Mouse (Mus musculus): ENCODE measurements around the gene Csdc2. TPM values are rescaled to one million over a fixed set of nuclear protein-coding genes. Genes with fewer than 3 reads are reported as not detected.

Gene Csdc2
- polyA plus RNA-seq, 1 experiment from 2014 or later: 17.5 TPM

DNA sequence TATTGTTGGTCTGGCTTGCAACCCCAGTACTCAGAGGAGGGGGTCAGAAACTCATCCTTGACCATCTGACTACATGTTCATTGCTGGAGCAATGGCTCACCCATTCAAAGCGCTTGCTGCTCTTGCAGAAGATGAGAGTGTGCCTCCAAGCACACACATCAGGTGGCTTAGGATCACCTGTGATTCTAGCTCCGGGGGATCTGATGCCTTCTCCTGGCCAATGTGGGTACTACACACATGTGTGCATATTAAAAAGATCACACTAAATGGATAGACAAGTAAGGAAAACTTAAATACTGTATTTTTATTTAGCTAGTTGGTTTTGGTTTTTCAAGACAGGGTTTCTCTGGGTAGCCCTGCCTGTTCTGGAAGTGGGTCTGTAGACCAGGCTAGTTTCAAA, 4.5 kb downstream of the Csdc2 start:
- Histone ChIP-seq H3K36me3 (no peaks in the 10 kb centered on the region), H3K4me1 (peaks cover 26% of the 10 kb centered on the region), H3K9me3 (replicated peaks) (no peaks in the 10 kb centered on the region), H3K9ac (no peak overlapping the region), H3K4me2 (replicated peaks) (no peak overlapping the region), H3K4me3 (replicated peaks) (no peak overlapping the region), H3K27me3 (no peaks in the 10 kb centered on the region), H3K27ac (replicated peaks) (no peak overlapping the region)
- 94% methylated on average over 2 of the region's 2 CpGs for WGBS
- no peak for ATAC-seq (ENCODE audit: insufficient number of reproducible peaks, low FRiP score, low TSS enrichment, low read depth)

DNA sequence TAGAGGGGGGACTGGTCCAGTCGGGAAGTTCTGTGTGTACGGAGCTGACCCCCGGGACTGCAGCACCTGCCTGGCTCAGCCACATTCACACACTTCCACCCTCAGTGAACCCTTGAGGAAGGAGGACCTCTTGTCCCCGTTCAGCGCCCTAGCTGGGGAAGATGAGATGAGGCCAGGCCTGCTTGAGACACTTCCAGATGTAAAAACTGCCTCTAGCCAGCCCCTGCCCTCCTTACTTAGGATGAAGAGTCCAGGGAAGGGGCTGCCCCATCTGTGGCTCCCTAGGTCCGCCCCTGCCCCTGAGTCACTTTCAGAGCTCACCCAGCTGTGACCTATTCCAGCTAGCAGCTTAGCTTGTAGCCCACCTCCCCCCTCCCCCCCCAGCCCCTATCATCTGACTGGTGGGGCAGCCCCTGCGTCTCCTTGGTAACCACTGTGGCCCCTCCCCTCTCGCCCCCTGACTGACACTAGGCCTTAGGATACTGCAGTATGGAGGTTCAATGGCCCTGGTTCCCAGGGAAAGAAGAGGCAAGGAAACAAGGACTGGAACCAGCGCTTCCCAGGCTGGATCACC, 6.7 kb downstream of the Csdc2 start:
- Histone ChIP-seq H3K36me3 (no peaks in the 10 kb centered on the region), H3K9ac (no peak overlapping the region), H3K4me1 (peaks cover 4% of the 10 kb centered on the region), H3K27me3 (no peaks in the 10 kb centered on the region), H3K4me3 (replicated peaks) (no peak overlapping the region), H3K27ac (replicated peaks) (no peak overlapping the region), H3K9me3 (replicated peaks) (no peaks in the 10 kb centered on the region), H3K4me2 (replicated peaks) (no peak overlapping the region)
- 10% methylated on average over 9 of the region's 9 CpGs for WGBS
- peak; percentile 15; the same call in 1 of the 2 replicates for ATAC-seq (ENCODE audit: insufficient number of reproducible peaks, low FRiP score, low TSS enrichment, low read depth)

DNA sequence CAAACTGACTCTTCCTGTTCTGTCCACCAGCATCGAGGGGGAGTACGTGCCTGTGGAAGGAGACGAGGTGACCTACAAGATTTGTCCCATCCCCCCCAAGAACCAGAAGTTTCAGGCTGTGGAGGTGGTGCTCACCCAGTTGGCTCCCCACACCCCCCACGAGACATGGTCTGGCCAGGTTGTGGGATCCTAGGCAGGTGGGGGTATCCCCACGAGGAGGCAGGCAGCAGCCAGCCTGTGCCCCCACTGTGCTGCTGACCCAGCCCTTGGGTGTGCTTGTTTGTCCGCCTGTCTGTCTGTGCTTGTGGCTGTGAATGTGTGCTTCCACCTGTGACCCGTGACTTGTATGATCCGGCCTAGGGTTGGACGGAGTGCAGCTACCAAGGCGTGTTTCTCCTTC, 12.5 kb downstream of the Csdc2 start:
- Histone ChIP-seq H3K27me3 (no peaks in the 10 kb centered on the region), H3K9me3 (replicated peaks) (no peaks in the 10 kb centered on the region), H3K4me2 (replicated peaks) (no peak overlapping the region), H3K27ac (replicated peaks) (no peak overlapping the region), H3K4me3 (replicated peaks) (no peak overlapping the region), H3K9ac (no peak overlapping the region), H3K36me3 (peaks cover 20% of the 10 kb centered on the region), H3K4me1 (no peaks in the 10 kb centered on the region)
- 80% methylated on average over 10 of the region's 10 CpGs for WGBS
- ATAC-seq (ENCODE audit: insufficient number of reproducible peaks, low FRiP score, low TSS enrichment, low read depth): no peak

- Histone ChIP-seq H3K4me1 (no peaks in the 10 kb centered on the region), H3K27me3 (no peaks in the 10 kb centered on the region), H3K9me3 (replicated peaks) (no peaks in the 10 kb centered on the region), H3K9ac (no peak overlapping the region), H3K4me3 (replicated peaks) (no peak overlapping the region), H3K4me2 (replicated peaks) (no peak overlapping the region), H3K36me3 (peaks cover 26% of the 10 kb centered on the region), H3K27ac (replicated peaks) (no peak overlapping the region)
- no peak; the same call in 1 of the 2 replicates for ATAC-seq (ENCODE audit: insufficient number of reproducible peaks, low FRiP score, low TSS enrichment, low read depth)
- WGBS: 75% methylated on average over 11 of the region's 11 CpGs
Observed at GRCm38 (mm10) chr15:81949476-81950131, 13.0 kb downstream of the Csdc2 start.

DNA sequence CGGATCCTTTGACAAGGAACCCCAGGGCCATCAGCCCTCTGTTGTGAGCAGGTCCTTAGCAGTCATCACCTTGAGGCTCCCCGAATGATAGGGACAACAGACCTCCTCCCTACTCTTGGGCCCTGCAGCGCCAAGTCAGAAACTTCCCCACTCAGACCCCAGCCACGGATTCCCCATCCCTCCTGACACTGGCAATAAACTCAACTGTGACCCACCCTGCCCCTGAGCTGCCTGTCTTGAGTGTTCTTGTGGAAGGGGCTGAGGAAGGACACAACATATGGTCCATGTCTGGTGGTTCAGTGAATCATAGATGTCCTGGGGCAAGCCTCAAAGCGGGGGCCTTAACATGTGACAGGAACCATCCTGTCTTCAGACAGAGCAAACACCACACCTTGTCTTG, 14.2 kb downstream of the Csdc2 start:
- Histone ChIP-seq H3K9ac (no peak overlapping the region), H3K27ac (replicated peaks) (no peak overlapping the region), H3K4me3 (replicated peaks) (no peak overlapping the region), H3K36me3 (peaks cover 37% of the 10 kb centered on the region), H3K9me3 (replicated peaks) (no peaks in the 10 kb centered on the region), H3K4me2 (replicated peaks) (no peak overlapping the region), H3K4me1 (no peaks in the 10 kb centered on the region), H3K27me3 (no peaks in the 10 kb centered on the region)
- 80% methylated on average over 5 of the region's 5 CpGs for WGBS
- no peak for ATAC-seq (ENCODE audit: insufficient number of reproducible peaks, low FRiP score, low TSS enrichment, low read depth)

- Histone ChIP-seq H3K27me3 (no peaks in the 10 kb centered on the region), H3K4me3 (replicated peaks) (no peak overlapping the region), H3K9ac (no peak overlapping the region), H3K4me2 (replicated peaks) (no peak overlapping the region), H3K27ac (replicated peaks) (no peak overlapping the region), H3K36me3 (peaks cover 37% of the 10 kb centered on the region), H3K4me1 (0 out of 2 replicates have a peak, but pooled peaks cover under 1% of the 10 kb centered on the region), H3K9me3 (replicated peaks) (no peaks in the 10 kb centered on the region)
- WGBS: 82% methylated on average over 9 of the region's 9 CpGs
- ATAC-seq (ENCODE audit: insufficient number of reproducible peaks, low FRiP score, low TSS enrichment, low read depth): no peak
Observed at GRCm38 (mm10) chr15:81951159-81951558, 14.6 kb downstream of the Csdc2 start.

DNA sequence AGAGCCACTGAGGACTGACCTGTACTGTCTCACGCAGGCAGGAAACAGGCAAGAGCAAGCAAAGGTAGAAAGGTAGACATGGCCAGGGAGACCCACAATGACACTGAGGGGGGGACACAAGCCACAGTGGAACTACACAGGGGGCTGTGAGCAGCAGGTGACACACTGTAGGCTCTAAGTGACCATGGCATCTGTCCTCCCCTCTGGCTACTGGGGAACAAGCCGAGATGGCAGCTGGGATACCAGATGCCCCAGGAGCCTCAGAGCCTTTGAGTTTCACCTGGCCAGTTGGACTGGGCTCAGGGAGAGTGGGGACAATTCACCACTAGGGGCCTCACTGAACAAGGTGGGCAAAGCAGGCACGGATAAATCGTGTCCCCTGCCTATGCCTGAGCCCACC, 15.8 kb downstream of the Csdc2 start:
- no peak for ATAC-seq (ENCODE audit: insufficient number of reproducible peaks, low FRiP score, low TSS enrichment, low read depth)

DNA sequence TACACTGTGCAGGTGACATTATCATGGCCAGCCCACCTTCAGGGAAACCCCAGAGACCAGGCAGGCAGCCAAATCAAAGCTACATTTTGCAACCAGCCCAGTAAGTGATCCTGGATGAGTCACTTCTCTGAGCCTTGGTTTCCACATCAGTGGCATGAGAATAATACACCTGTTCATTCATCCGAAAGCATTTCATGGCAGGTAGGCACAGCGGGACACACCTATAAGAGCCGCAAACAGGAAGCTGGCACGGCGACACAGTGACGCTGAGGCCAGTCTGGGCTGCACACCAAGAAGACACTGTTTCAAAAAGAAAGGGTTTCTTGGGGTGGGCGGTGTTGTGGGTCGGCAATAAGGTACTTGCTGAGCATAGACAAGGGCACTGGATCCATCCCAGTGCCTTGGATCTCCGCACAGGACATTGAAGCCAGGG, 17.6 kb downstream of the Csdc2 start:
- no peak overlapping the region for H3K9ac ChIP-seq
- H3K9me3 ChIP-seq (replicated peaks): no peaks in the 10 kb centered on the region
- H3K4me2 ChIP-seq (replicated peaks): no peak overlapping the region
- H3K4me1 ChIP-seq: 0 out of 2 replicates have a peak, but pooled peaks cover 3% of the 10 kb centered on the region
- H3K4me3 ChIP-seq (replicated peaks): no peak overlapping the region
- 91% methylated on average over 9 of the region's 9 CpGs for WGBS
- H3K36me3 ChIP-seq: peaks cover 37% of the 10 kb centered on the region
- ATAC-seq (ENCODE audit: insufficient number of reproducible peaks, low FRiP score, low TSS enrichment, low read depth): no peak
- H3K27ac ChIP-seq (replicated peaks): no peak overlapping the region
- H3K27me3 ChIP-seq: no peaks in the 10 kb centered on the region

More for the DNA sequence above, 15.8 kb downstream of the Csdc2 start:
- peaks cover 37% of the 10 kb centered on the region for H3K36me3 ChIP-seq
- H3K4me2 ChIP-seq (replicated peaks): no peak overlapping the region
- H3K27me3 ChIP-seq: no peaks in the 10 kb centered on the region
- no peaks in the 10 kb centered on the region for H3K9me3 ChIP-seq (replicated peaks)
- no peak overlapping the region for H3K9ac ChIP-seq
- H3K4me3 ChIP-seq (replicated peaks): no peak overlapping the region
- 0 out of 2 replicates have a peak, but pooled peaks cover 3% of the 10 kb centered on the region for H3K4me1 ChIP-seq
- WGBS: 80% methylated on average over 4 of the region's 4 CpGs
- no peak overlapping the region for H3K27ac ChIP-seq (replicated peaks)

- no peak overlapping the region for H3K9ac ChIP-seq
- H3K4me1 ChIP-seq: peaks cover 6% of the 10 kb centered on the region
- H3K27ac ChIP-seq (replicated peaks): no peak overlapping the region
- 88% methylated on average over 6 of the region's 6 CpGs for WGBS
- H3K4me2 ChIP-seq (replicated peaks): no peak overlapping the region
- no peaks in the 10 kb centered on the region for H3K9me3 ChIP-seq (replicated peaks)
- no peak for ATAC-seq (ENCODE audit: insufficient number of reproducible peaks, low FRiP score, low TSS enrichment, low read depth)
- peaks cover 37% of the 10 kb centered on the region for H3K36me3 ChIP-seq
- H3K4me3 ChIP-seq (replicated peaks): no peak overlapping the region
- H3K27me3 ChIP-seq: no peaks in the 10 kb centered on the region
Observed at GRCm38 (mm10) chr15:81954716-81955115, 18.2 kb downstream of the Csdc2 start.

GRCm38 (mm10) chr15:81955414-81955813, 18.9 kb downstream of the Csdc2 start:
- 92% methylated on average over 15 of the region's 15 CpGs for whole genome bisulfite sequencing
- H3K36me3 ChIP-seq: peaks cover 37% of the 10 kb centered on the region

DNA sequence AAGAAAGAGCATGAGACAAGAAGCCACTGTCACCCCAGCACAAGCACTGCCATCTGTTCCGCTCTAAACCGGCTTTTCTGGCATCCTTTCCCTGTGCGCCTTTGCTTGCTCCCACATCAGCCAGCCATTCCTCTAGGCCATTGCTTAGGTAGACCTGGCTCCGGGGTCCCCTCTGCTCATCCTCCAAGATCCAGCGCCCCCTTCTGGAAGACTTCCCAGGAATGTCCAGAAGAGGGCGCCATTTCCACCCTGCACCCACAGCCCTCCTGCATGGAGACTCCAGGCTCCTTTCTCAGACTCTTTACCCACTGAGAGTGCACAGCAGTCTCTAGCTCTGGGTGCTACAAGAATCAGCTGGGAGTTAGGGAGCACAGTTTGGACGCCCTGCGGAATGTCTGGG, 19.9 kb downstream of the Csdc2 start:
- ATAC-seq (ENCODE audit: insufficient number of reproducible peaks, low FRiP score, low TSS enrichment, low read depth): no peak
- no peak overlapping the region for H3K27ac ChIP-seq (replicated peaks)
- H3K9me3 ChIP-seq (replicated peaks): no peaks in the 10 kb centered on the region
- H3K4me2 ChIP-seq (replicated peaks): no peak overlapping the region
- H3K36me3 ChIP-seq: peaks cover 31% of the 10 kb centered on the region
- H3K4me3 ChIP-seq (replicated peaks): no peak overlapping the region
- H3K27me3 ChIP-seq: no peaks in the 10 kb centered on the region
- no peak overlapping the region for H3K9ac ChIP-seq
- WGBS: 56% methylated on average over 8 of the region's 8 CpGs
- H3K4me1 ChIP-seq: peaks cover 9% of the 10 kb centered on the region

More at GRCm38 (mm10) chr15:81955414-81955813, 18.9 kb downstream of the Csdc2 start:
- H3K27ac ChIP-seq (replicated peaks): no peak overlapping the region
- no peaks in the 10 kb centered on the region for H3K27me3 ChIP-seq
- H3K9me3 ChIP-seq (replicated peaks): no peaks in the 10 kb centered on the region
- H3K4me3 ChIP-seq (replicated peaks): no peak overlapping the region
- ATAC-seq (ENCODE audit: insufficient number of reproducible peaks, low FRiP score, low TSS enrichment, low read depth): no peak
- H3K4me2 ChIP-seq (replicated peaks): no peak overlapping the region
- peaks cover 9% of the 10 kb centered on the region for H3K4me1 ChIP-seq
- H3K9ac ChIP-seq: no peak overlapping the region

- H3K4me1 ChIP-seq: peaks cover 9% of the 10 kb centered on the region
- no peaks in the 10 kb centered on the region for H3K27me3 ChIP-seq
- no peak overlapping the region for H3K4me3 ChIP-seq (replicated peaks)
- no peak overlapping the region for H3K27ac ChIP-seq (replicated peaks)
- no peaks in the 10 kb centered on the region for H3K9me3 ChIP-seq (replicated peaks)
- H3K36me3 ChIP-seq: peaks cover 22% of the 10 kb centered on the region
- no peak overlapping the region for H3K9ac ChIP-seq
- H3K4me2 ChIP-seq (replicated peaks): no peak overlapping the region
- no peak for ATAC-seq (ENCODE audit: insufficient number of reproducible peaks, low FRiP score, low TSS enrichment, low read depth)
- 84% methylated on average over 11 of the region's 11 CpGs for WGBS
Observed at GRCm38 (mm10) chr15:81957598-81957997, 21.0 kb downstream of the Csdc2 start.
